Mouse (Mus musculus) lung, postnatal 0 days (tissue): Measurements from ENCODE around the gene Ugt2a1.

ENCODE experiments used
- CTCF ChIP-seq: IDR thresholded peaks from 2 replicates; pipeline ENCODE4 v1.5.1; 2016; ENCODE audit warnings: antibody characterized with exemption, mild to moderate bottlenecking
- EP300 ChIP-seq: IDR thresholded peaks from 2 replicates; pipeline ENCODE4 v1.6.1; 2016; ENCODE audit warnings: antibody characterized with exemption, mild to moderate bottlenecking, control low read depth

DNA sequence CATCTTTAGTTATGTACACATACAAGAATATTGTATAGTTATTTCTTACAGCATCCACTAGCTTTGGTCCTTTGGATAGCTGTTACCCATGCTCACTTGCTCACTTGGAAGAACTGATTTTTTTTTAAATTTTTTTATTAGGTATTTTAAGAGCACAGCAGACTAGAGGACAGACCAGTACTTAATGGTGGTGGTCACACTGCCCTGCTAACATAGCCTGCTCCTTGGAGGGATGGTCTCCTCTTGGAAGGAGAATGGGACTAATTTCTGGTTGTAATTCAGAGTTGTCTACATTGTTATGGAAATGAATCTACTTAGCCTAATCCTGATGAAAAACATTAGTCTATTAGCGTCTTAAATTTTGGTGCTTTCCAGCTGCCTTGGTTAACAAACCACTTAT is 31.9 kb downstream of the Ugt2a1 start:
- TF ChIP-seq CTCF (no peak), EP300 (no peak)
